Mouse (Mus musculus) CD4-positive, CD25-positive, alpha-beta regulatory T cell, adult 4 months (primary cell): Measurements from ENCODE around the gene Plgrkt. TPM values are rescaled to one million over a fixed set of nuclear protein-coding genes. Genes with fewer than 3 reads are reported as not detected.

ENCODE experiments used
- ATAC-seq: one replicate; pipeline ENCODE4 v1.8.0; 2017
- polyA plus RNA-seq, 2 experiments: library from polyadenylated mRNA; unstranded; fragments of 100-300 nt; shearing (Covaris generic); gene quantifications; one replicate each; pipeline ENCODE4 v1.2.1; 2017

Gene Plgrkt
- polyA plus RNA-seq, 2 experiments from 2014 or later: 221 to 250 TPM

GRCm38 (mm10) chr19:29379839-29380603 lies 12.8 kb upstream of the Plgrkt start:
- no peak for ATAC-seq

DNA sequence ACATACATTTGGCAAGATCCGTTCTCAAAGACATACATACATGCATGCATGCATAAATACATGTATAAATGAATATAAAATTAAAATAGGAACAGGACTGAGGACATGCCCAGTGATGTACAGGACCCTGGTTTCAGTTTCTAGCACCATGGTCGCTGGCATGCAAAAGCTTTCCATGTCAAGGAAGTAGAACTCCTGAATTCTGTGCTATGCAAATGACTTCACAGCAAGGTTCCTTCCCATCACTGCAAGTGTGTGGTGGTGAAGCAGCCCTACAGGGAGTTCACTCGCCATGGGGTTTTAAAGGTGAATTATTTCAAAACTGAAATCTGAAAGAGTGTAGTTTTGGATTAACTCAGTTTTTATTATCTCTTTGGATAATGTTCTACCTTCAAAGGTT lies 9.2 kb upstream of the Plgrkt start:
- ATAC-seq: no peak

DNA sequence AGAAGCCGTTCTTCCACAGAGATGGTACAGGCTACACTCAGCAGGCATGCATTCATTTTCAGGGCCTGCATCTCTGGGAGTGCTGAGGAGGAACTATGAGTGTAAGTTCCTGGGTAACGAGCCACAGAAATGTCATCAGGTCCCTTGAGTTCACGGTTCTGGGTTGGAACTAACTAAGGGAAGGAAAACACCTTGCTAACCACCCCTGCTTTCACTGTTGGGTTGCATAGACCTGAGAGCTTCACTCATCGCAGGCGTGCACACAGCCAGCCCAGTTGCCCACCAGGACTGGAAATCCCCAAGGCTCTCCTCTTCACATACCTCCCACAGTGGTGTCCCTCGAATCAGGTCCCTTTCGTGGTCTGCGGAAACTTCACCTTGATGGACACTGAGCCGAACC lies 7.8 kb upstream of the Plgrkt start:
- ATAC-seq: no peak

GRCm38 (mm10) chr19:29373438-29373837 lies 6.2 kb upstream of the Plgrkt start:
- ATAC-seq: no peak

DNA sequence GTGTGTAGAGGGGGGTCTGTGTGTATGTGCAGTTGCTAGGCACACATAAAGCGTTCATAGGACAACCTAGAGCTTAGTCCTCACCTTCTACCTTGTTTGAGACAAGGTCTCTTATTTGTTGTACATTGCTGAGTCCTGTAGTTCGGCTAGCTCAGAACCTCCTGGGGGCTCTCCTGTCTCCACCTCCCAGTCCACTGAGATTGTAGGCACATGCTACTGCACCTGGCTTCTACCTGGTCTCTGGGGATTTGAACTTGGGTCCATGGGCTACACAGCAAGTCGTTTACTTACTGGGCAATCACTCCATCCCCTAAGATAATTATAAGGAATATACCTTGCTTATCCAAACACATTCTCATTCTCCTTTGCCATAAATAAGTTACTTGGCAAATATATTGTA lies 5.4 kb upstream of the Plgrkt start:
- no peak for ATAC-seq

- peak; percentile 19 for ATAC-seq
Measured at GRCm38 (mm10) chr19:29372138-29372537, 4.9 kb upstream of the Plgrkt start.

GRCm38 (mm10) chr19:29371284-29372081 lies 4.3 kb upstream of the Plgrkt start:
- ATAC-seq: peak; percentile 13

- no peak for ATAC-seq
Measured at GRCm38 (mm10) chr19:29370545-29371283, 3.5 kb upstream of the Plgrkt start.

DNA sequence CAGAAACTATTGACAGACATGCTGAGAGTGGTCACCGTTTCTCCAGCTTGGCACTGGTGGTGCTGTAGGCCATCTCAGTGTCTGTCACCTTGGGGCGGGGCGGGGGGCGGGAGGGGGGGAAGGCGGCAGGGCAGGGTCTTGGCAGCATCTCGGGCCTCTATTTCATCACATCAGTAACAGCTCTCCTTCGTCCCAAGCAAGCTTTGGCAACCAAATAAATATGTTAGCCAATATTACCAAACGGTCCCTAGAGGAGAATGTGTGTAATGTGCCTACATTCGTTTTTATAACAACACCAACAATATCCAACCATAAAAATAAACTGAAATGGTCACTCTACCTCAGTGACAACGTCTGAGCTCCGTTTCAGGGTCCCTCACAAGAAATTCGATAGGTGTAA lies 2.9 kb upstream of the Plgrkt start:
- no peak for ATAC-seq

- no peak for ATAC-seq
Measured at GRCm38 (mm10) chr19:29368671-29369309, 1.6 kb upstream of the Plgrkt start.

DNA sequence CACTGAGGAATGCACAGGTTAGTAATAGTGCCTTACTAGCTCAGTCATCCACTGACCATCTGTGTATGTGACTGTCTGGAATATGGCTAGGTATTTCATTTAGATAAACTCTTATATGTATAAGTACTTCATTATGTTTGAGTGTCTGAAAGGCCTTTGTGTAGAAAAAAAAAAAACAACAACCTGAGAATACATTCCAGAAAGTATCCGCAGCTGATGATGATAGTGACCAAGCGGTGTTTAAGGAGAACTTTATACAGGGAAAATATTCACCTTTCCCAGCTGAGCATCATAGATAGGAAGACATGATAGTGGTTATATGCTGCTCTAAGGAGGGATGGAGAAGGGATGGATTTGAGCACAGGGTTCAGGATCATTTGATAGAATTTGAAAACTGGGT lies 851 bp upstream of the Plgrkt start:
- no peak for ATAC-seq

GRCm38 (mm10) chr19:29366226-29366968 lies 793 bp downstream of the Plgrkt start:
- ATAC-seq: no peak

DNA sequence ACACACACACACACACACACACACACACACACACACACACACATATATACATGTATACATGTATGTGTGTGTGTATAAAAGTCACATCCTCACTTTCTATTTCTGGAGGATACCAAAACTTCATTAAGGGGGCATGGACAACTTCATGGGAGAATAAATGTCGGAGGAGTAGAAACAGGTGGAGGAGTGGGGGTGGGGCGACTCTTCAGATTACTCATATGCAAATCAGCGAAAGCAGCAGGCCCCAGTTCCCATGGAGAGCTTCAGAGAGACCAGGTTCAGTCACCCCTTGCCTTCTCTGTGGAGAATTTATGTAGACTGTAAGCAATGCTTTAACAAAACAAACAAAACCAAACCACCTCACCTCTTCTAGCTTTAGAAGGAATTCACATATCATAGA lies 2.1 kb downstream of the Plgrkt start:
- ATAC-seq: peak; percentile 7

DNA sequence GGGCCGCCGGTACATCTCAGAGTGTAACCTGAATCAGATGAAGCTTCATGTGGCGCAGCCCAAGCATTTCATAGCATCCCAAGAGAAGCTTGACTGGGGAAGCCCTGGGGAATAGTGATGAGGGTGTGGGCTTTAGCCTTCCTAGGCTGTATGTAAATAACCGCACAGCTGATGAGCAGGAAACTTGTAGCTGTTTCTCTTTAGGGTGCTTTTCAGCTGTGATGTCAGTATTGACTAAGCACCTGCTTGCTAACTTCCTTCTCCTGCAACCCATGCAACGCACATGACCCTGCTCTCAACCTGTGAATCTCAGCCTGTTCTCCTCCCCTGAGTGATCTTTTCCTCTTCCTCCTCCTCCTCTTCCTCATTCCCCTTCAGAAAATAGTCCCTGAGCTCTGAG lies 3.1 kb downstream of the Plgrkt start:
- ATAC-seq: peak; percentile 19

GRCm38 (mm10) chr19:29363557-29363956 lies 3.6 kb downstream of the Plgrkt start:
- no peak for ATAC-seq

DNA sequence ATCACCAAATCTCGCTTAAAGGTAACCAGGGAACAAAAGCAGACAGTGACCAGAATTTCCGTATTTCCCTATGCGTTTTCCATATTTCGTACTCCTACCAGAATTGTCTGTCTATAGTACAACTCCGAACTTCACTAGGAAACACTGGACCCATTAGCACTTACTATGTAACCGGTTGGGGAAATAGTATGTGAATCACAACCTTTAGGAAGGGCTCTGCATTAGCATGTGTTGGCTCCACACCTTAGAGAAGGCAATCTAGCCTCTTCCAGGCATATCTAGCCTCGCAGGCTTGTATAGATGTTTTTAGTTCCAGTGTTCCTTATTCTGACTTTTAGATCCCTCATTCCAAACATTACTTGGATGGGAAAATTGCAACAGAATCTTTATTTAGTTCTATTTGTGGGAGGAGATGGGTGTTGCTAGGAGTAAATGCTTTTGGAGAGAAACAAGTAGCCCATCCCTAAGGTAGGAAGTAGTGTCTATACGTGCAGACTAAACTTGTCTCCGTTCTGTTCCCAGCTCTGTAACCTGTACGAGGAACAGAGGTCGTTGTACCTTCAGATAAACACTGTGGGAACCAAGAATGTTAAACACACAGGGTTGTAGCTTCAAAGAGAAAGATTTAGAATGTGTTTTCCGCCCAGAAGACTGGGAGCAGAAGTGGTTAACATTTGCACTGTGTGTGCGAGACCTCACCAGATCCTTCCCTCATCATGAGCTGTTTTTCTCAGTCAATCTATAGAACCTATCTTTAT lies 4.8 kb downstream of the Plgrkt start:
- ATAC-seq: no peak

DNA sequence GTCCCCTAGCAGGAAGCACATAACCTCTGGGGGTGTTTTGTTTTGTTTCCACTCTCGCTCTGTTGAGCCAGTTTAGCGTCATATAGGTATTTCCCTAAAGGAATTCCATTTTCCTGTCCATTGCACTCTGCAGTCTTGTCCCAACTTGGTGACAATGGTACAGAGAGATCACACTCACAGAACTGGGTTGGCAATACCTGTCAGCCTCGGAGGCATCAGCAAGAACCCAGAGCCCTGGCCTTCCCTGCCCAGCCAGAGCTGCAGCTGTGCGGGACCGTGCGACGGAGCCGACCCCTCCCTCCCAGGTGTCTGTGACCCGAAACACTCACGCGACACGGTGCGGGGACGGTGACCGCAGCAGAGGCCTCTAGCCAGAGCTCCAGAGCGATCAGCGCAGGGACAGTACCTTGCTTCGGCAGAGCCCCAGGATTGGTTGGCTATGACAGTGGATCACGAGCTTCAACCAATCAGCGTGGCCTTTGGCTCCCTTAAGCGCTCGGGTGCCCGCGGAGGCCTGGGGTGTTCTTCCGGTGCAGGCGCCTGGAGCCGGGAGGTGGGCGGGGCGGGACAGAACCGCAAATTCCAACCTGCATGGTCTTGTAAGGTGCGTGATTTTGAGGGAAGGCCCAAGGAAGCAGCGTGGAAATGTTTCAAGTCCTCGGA lies 5.6 kb downstream of the Plgrkt start:
- ATAC-seq: peak; percentile 96

DNA sequence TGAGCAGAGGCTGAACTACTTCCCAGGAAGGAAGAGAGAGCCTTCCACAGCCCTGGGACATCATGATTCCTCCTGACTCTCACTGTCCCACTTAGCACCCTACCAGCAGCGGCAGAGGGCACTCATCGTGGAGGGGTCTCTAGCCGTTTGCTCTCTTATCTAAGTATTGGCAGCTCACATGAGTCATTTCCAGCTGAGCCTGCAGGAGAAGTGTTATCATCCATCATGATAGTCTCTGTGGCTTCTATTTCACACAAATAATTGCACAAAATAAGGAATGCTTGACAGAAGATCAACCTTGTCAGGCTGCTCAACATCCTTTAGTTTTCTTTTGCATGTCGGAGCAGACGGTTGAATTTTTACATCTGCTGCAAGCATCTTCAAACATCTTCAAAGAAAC lies 6.9 kb downstream of the Plgrkt start:
- ATAC-seq: no peak

DNA sequence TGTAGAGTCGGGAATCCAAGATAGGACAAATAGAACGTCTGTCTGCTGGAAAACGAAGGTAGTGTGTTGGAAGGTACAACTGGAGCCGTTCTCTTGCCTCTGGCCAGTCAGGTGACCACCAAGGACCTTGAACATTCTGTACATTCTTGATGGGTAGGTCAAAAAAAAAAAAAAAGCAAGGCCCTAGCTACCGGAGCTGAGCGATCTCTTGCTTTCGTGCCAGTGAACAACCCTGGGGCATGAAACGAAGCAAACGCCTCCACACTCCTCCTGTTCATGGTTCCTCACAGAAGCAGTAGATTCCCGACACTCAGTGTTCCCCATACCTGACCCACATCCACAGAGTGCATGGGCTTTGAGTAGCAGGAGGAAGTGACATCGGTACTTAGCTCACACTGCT lies 10.9 kb downstream of the Plgrkt start:
- ATAC-seq: no peak
